Mouse (Mus musculus) cerebral cortex, adult 2 months (tissue): ENCODE measurements around the gene Pitpnm2.

Source experiments
- WGBS: fragments of 180-500 bp; shearing (Covaris S2); methylation state at CpG from one replicate; pipeline ENCODE4 v1.1.7; 2018; 5-methylcytosine and 5-hydroxymethylcytosine counted together

The Pitpnm2 gene

DNA sequence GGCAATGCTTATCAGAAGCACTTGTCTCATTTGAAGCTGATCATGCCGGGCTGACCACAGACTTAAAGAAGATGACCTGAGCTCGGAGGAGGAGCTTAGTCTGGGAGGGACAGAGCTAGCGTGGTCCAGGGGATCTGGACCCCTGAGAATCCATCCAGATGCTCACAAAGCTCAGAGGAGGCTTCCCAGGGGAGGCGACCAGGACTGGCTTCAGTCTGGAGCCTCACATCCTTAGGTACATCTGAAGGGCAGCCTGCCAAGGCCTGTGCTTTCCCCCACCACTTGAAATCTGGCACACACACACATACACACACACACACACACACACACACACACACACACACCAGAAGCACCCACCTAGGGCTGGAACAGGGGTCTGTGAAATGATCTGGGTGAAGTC is 47.5 kb downstream of the Pitpnm2 start:
- 76% methylated on average over 4 of the region's 4 CpGs for WGBS

- WGBS = 86% methylated on average over 2 of the region's 2 CpGs
Measured at GRCm38 (mm10) chr5:124201564-124201963, 48.0 kb downstream of the Pitpnm2 start.

GRCm38 (mm10) chr5:124200844-124201243 is 48.7 kb downstream of the Pitpnm2 start:
- 75% methylated on average over 5 of the region's 5 CpGs for WGBS

DNA sequence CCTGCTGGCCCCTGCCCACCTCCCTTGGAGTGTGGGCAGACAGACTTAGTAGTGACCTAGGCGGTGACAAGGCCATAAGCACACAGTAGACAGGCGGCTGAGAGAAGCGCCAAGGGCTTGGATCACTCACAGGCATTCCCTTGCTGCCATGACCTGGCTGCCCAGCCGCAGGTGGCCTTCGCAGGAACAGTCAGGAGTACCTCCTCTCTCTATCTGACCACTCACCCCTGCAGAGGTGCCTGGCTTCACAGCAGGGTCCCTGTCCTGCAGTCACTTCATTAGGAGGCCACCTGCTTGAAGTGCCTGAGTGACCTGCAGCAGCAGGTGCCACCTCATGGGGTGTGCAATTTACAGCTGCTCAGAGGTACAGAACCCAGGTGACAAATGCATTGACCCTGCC is 50.4 kb downstream of the Pitpnm2 start:
- 95% methylated on average over 5 of the region's 5 CpGs for WGBS

- 82% methylated on average over 7 of the region's 7 CpGs for WGBS
Measured at GRCm38 (mm10) chr5:124198473-124198872, 51.1 kb downstream of the Pitpnm2 start.

DNA sequence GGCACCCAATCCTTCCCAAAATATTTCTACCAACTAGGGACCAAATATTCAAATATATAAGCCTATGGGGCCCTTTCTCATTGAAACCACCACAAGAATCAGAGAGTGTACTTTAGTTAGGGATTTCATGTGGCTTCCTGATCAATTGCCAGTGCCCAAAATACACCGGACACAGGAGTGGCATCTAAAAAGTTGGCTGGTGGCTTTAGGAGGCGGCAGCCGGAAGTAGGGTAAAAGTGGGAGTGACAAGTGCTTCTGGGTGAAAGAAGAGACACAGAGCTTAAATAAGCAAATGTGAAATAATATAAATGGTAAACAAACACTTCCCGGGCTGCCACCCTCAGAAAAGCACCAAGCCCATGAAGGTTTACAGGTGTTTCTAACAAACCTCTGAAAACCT is 53.5 kb downstream of the Pitpnm2 start:
- WGBS = 53% methylated on average over 4 of the region's 4 CpGs

DNA sequence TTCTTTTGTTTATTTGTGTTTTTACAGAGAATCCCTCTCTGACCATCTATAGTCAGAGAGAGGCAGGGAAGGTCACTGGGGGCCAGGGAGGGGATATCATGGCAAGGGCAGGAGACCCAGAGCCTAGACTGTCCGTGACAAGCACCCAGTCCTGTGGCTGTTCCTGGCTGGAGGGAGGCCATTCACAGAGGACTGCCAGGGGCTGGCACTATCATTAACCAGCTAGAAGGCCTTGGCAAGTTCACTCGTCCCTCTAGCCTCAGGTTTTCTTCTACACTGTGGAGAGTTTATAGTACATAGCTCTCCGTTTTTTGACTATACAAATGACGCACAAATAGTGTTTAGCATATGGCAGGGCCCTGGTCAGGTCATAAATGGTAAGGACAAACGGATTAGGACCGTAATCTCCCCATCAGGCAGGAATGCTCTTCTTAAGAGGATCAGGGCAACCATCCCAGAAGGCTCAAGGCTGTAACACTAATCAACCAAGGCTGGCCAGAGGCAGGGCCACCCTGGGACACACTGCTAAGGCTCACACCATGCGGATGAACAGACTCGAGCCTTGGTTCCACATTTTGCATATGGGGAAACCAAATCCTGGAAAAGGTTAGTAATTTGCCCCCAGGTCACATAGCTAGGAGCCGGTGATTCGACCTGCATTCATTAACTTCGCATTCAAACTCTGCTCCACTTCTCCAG is 55.0 kb downstream of the Pitpnm2 start:
- WGBS = 70% methylated on average over 11 of the region's 11 CpGs

- WGBS = 58% methylated on average over 24 of the region's 24 CpGs
Measured at GRCm38 (mm10) chr5:124193286-124194112, 56.1 kb downstream of the Pitpnm2 start.

DNA sequence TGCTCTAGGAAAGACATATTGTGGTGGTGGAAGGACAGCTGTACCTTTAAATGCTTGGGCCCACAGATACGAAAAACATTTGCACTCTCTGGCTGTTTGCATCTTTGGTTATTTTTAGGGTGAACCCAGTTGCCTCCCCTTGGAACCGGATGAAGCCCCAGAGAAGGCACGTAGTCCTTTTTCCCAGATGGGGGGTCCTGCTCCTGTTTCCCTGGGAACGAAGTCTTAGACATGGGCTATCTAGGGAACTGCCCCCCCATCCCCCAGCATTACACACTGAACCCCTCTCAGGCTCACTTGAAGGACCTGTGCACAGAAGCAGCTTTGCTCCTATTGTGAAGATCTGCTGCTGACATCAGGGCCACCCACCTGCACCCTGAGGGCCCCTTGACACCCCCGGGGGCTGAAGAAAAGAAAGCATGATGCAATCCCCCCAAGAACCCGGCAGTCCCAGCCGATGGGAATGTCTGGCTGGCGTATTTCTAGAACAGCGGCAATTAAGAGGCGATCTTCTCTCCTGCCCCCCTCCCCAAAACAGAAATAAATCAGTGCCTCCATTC is 56.8 kb downstream of the Pitpnm2 start:
- 33% methylated on average over 10 of the region's 10 CpGs for WGBS

DNA sequence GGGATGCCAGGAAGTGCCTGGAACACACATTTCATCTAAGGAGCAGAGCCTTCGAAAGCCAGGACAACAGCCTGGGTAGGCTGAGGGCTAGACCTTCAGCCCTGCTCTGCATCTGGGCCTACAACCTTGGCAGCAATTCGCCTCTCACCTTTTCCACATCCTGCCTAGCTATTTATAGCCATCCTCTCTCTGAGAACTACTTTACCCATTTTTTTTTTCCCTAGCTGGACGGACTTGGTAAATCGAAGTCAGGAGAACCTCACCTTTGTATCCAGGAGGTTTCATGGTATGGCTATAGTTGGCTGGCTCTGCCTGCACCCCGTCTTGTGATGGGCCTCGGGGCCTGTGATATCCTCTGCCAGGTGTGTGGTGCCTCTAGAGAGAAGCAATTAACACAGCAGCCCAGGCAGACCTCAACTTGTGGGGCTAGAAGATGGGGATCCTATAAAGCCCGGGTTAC is 57.3 kb downstream of the Pitpnm2 start:
- WGBS = 69% methylated on average over 7 of the region's 7 CpGs

DNA sequence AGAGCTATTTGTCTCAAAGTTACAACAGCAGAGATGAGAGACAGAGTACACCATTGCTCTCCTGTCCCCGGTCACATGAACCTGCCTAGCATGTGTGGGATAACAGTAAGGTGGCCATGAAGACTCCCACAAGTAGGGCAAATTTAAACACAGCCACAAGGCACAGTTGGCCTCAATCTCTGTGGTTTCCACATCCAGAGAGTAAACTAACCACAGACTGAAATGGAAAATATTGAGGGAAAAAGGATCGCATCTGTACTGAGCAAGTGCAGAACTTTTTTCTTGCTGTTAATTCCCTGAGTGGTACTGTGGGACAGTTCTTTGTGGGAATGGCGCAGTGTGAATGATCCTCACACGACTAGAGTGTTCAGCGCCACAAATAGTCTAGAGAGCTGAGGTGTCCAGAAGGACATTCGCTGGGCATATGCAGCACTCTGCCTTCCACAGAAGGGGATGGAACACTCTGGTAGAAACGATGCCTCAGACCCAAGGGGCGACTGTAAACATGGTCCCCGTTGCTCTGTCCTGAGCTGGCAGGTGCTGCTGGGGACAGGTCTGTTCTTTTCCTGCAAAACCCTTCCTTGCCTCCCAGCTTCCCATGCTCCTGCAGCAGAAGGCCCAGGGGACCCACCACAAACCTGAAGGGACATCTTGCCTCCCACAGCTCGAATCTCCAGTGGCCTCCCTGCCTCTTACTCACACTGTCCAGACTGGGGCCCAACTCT is 59.3 kb downstream of the Pitpnm2 start:
- WGBS = 65% methylated on average over 10 of the region's 10 CpGs

GRCm38 (mm10) chr5:124189572-124189981 is 60.0 kb downstream of the Pitpnm2 start:
- WGBS = 91% methylated on average over 4 of the region's 4 CpGs

DNA sequence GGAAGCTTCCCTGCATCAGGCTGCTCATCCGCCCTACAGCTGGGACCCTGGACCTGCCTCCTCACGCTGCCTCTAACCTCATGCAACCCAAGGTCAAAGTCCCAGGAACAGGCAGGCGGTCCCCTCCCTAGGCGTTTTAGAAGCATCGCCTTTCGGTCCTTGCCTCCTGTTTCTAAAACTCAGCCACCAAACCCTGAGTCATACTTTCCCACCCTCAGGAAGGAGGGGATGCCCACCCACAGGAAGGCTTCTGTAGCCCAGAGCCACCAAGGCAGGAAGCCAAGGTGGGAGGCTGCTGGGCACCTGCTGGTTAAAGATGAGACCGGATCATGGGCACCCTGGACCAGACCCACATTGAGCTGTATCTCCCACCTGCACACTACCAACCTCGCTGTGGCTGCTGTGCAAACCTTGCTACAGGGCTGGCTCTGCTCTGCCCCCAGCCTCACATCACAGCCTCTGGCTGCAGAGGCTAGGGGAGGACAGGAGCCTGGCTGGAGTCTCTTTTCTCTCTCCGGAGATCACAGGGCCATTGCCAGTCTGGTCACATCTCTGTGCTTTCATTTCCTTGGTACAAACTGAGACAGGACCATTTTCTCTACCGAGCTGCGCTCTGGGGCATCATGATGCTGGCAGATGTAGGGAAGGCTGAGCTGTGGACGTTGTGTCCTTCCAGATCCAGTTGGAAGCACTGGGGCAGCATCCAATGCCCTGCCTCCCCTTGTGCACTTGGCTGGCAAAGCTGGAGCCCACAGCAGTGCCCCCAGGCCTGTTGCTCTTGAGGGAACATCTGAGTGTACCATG is 61.9 kb downstream of the Pitpnm2 start:
- 10% methylated on average over 12 of the region's 12 CpGs for WGBS

DNA sequence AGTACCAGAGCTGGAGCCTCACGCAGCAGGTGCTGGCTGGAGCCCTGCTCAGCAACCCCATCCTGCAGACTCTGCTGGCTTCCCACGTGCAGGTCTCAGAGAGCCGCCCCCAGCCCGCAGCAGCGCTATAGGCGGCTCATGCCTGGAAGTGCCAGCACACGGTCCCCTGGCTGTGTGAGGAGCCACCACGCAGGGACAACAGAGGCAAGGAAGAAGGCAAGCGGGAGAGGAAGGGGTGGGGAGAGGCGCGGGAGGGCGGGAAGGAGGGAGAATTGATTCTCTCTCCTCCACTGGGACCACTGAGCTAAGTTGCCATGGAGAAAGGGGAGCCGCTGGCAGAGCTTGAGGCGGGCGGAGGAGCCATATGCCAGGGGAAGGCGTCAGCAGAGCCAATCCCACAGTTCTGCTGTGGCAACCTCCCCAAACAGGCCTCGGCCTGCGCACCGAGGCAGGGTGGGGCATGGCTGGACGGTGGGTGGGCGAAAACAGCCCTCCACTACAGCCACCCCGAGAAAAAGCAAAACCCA is 62.5 kb downstream of the Pitpnm2 start:
- WGBS = 6% methylated on average over 22 of the region's 22 CpGs

- 20% methylated on average over 10 of the region's 10 CpGs for WGBS
Measured at GRCm38 (mm10) chr5:124186465-124186854, 63.1 kb downstream of the Pitpnm2 start.

GRCm38 (mm10) chr5:124185706-124186464 is 63.7 kb downstream of the Pitpnm2 start:
- 20% methylated on average over 15 of the region's 15 CpGs for WGBS

DNA sequence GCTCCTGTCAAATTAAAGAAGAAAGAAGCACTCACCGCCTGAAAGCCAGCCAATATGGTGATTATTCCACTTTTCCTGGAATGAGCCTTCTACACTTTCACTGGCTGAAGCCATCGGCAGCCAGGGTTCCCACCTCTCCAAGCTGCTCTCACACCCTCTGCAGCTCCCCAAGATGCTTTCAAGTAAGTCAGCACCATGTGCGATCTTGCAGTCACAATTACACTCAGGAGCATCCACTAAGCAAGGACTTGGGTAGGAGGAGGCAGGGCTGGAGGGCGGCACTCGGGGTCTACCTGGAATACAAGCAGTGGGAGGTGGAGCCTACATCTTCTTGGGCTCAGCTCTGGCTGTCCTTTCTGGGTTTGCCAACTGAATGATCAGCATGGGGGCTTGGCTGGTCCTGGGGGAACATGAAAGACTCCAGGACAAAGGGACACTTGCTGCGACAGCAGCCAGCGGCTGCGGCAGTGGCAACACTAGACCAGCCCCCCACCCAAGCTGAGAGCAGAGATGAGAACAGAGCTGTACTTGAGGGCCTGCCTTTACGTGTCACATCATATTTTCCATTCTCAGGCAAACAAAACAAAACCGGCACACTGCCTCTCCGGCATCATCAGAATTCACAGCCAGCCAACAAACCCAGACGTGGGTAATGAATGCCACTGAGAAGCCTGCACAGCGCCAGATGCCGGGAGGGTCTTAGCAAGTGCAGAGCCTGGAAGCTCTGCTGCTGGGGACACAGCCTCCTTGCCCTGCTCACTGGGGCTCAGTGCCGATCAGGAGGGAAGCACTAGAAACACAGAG is 64.5 kb downstream of the Pitpnm2 start:
- 17% methylated on average over 15 of the region's 15 CpGs for whole genome bisulfite sequencing

GRCm38 (mm10) chr5:124184191-124184590 is 65.4 kb downstream of the Pitpnm2 start:
- 22% methylated on average over 3 of the region's 3 CpGs for WGBS

GRCm38 (mm10) chr5:124182642-124183041 is 66.9 kb downstream of the Pitpnm2 start:
- WGBS = 48% methylated on average over 7 of the region's 7 CpGs
